In the genomic region with DNA sequence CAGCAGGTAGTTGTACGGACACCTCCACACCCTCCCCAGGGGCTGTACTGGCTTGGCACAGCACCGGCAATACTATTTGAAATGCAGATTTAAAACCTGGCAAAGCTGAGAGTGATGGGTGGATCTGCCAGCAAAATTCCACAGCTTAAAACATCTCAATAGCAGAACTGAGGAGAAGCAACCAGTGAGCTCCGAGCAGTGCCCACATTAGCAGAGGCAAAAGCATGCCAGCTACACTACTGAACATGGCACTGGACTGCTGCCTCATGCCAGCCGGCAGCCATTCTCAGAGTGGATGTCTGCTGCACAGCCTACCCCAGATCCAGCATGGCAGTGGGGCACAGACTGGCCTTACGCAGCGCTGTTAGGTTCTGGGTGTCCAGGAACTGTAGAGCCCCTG, we compare ENCODE assay signal across 21 mouse cellular contexts.
DNase-seq lines count a peak whose midpoint lies in the region; ATAC-seq lines count a peak whose summit lies in the region.
"Had no signal": no experiment of that assay in that cellular context is flagged by ENCODE, and none has a peak within 500 bp of the region (broad histone marks: within the 10 kb centered on the region; RNA-seq: fewer than 3 reads in every experiment).

No protein-coding gene starts in this region.

- no peaks in the 10 kb centered on the region for H3K9me3 ChIP-seq in embryonic facial prominence, embryonic 14.5 days (ENCODE audit: control insufficient read depth, low read length)
- no peaks in the 10 kb centered on the region for H3K9me3 ChIP-seq in embryonic facial prominence, embryonic 10.5 days
- no peaks in the 10 kb centered on the region for H3K9me3 ChIP-seq in hindbrain, embryonic 16.5 days (ENCODE audit: control insufficient read depth, low read length)
- H3K9me3 ChIP-seq in hindbrain, embryonic 12.5 days (replicated peaks) = no peaks in the 10 kb centered on the region
- H3K9me3 ChIP-seq: liver, embryonic 13.5 days; megakaryocyte, embryonic 14.5 days had no signal

- H3K4me3 ChIP-seq in embryonic facial prominence, embryonic 14.5 days (ENCODE audit: low read depth, low read length) = no peak overlapping the region
- no peak overlapping the region for H3K4me3 ChIP-seq in embryonic facial prominence, embryonic 10.5 days
- H3K4me3 ChIP-seq in hindbrain, embryonic 16.5 days (ENCODE audit: low read length) = no peak overlapping the region
- no peak overlapping the region for H3K4me3 ChIP-seq in hindbrain, embryonic 12.5 days
- H3K4me3 ChIP-seq: liver, embryonic 13.5 days; megakaryocyte, embryonic 14.5 days had no signal

- ATAC-seq in embryonic facial prominence, embryonic 14.5 days (ENCODE audit: low read depth) = no peak
- ATAC-seq in hindbrain, embryonic 16.5 days = peak; percentile 37; the same call in 1 of the 2 replicates
- no peak for ATAC-seq in hindbrain, embryonic 12.5 days (ENCODE audit: low FRiP score)
- no peak for ATAC-seq in monocyte, adult 5-6 weeks (replicated peaks; ENCODE audit: insufficient number of reproducible peaks, low FRiP score, low TSS enrichment, poor library complexity, severe bottlenecking)
- ATAC-seq: Patski had no signal

- no peak overlapping the region for H3K9ac ChIP-seq in embryonic facial prominence, embryonic 14.5 days (ENCODE audit: low read depth, low read length)
- no peak overlapping the region for H3K9ac ChIP-seq in hindbrain, embryonic 16.5 days (ENCODE audit: low read depth, low read length)
- no peak overlapping the region for H3K9ac ChIP-seq in hindbrain, embryonic 12.5 days
- H3K9ac ChIP-seq: liver, embryonic 13.5 days had no signal

- DNase-seq in embryonic facial prominence, embryonic 14.5 days (ENCODE audit: low spot score) = peak; percentile 10
- no peak for DNase-seq in embryonic facial prominence, embryonic 10.5 days (ENCODE audit: low spot score)
- DNase-seq in right cerebral cortex, postnatal 10 days (ENCODE audit: low spot score in 2 of 2) = peak; percentile 47 to 51
- no peak for DNase-seq in right cerebral cortex, postnatal 14 days
- peak; percentile 58 for DNase-seq in telencephalon, adult 2 months (ENCODE audit: low read depth, low spot score)
- DNase-seq: B cell, adult 2 months; cerebellum, adult 9-11 months; gastrocnemius, postnatal 14 days; heart, postnatal 36 days; kidney, adult 11 months; kidney, postnatal 10 days; liver, embryonic 13.5 days; lung, postnatal 10 days; retina, postnatal 1 day; thymus, adult 2 months had no signal

- no peaks in the 10 kb centered on the region for H3K4me1 ChIP-seq in embryonic facial prominence, embryonic 14.5 days (ENCODE audit: control insufficient read depth, insufficient read depth, low read length)
- peaks cover 6% of the 10 kb centered on the region for H3K4me1 ChIP-seq in embryonic facial prominence, embryonic 10.5 days
- H3K4me1 ChIP-seq in hindbrain, embryonic 16.5 days (ENCODE audit: control insufficient read depth, insufficient read depth, low read depth, low read length) = peaks cover 6% of the 10 kb centered on the region
- no peaks in the 10 kb centered on the region for H3K4me1 ChIP-seq in hindbrain, embryonic 12.5 days
- H3K4me1 ChIP-seq: liver, embryonic 13.5 days; megakaryocyte, embryonic 14.5 days had no signal

- no peak overlapping the region for H3K27ac ChIP-seq in embryonic facial prominence, embryonic 14.5 days (replicated peaks; ENCODE audit: low read depth, low read length)
- H3K27ac ChIP-seq in embryonic facial prominence, embryonic 10.5 days (replicated peaks) = no peak overlapping the region
- no peak overlapping the region for H3K27ac ChIP-seq in hindbrain, embryonic 16.5 days (ENCODE audit: low read depth, low read length)
- no peak overlapping the region for H3K27ac ChIP-seq in hindbrain, embryonic 12.5 days
- H3K27ac ChIP-seq: liver, embryonic 13.5 days had no signal

- H3K4me2 ChIP-seq in embryonic facial prominence, embryonic 14.5 days (ENCODE audit: low read depth, low read length) = no peak overlapping the region
- H3K4me2 ChIP-seq in hindbrain, embryonic 16.5 days (ENCODE audit: low read length) = no peak overlapping the region
- H3K4me2 ChIP-seq in hindbrain, embryonic 12.5 days (replicated peaks) = no peak overlapping the region
- H3K4me2 ChIP-seq: heart, embryonic 11.5 days; liver, embryonic 13.5 days had no signal

- no peaks in the 10 kb centered on the region for H3K27me3 ChIP-seq in embryonic facial prominence, embryonic 14.5 days (replicated peaks; ENCODE audit: control insufficient read depth, insufficient read depth, low read length)
- H3K27me3 ChIP-seq in embryonic facial prominence, embryonic 10.5 days (replicated peaks; ENCODE audit: low read depth, poor library complexity, severe bottlenecking) = no peaks in the 10 kb centered on the region
- H3K27me3 ChIP-seq in hindbrain, embryonic 16.5 days (replicated peaks; ENCODE audit: control insufficient read depth, insufficient read depth, low read length) = no peaks in the 10 kb centered on the region
- no peaks in the 10 kb centered on the region for H3K27me3 ChIP-seq in hindbrain, embryonic 12.5 days
- H3K27me3 ChIP-seq: liver, embryonic 13.5 days; Patski had no signal

- H3K36me3 ChIP-seq in embryonic facial prominence, embryonic 14.5 days (ENCODE audit: control insufficient read depth, insufficient read depth, low read length) = no peaks in the 10 kb centered on the region
- no peaks in the 10 kb centered on the region for H3K36me3 ChIP-seq in embryonic facial prominence, embryonic 10.5 days (replicated peaks)
- no peaks in the 10 kb centered on the region for H3K36me3 ChIP-seq in hindbrain, embryonic 16.5 days (ENCODE audit: control insufficient read depth, insufficient read depth, low read length)
- no peaks in the 10 kb centered on the region for H3K36me3 ChIP-seq in hindbrain, embryonic 12.5 days
- H3K36me3 ChIP-seq: liver, embryonic 13.5 days had no signal

- 81% methylated on average over 6 of the region's 6 CpGs for WGBS in embryonic facial prominence, embryonic 14.5 days
- 89% methylated on average over 6 of the region's 6 CpGs for WGBS in embryonic facial prominence, embryonic 10.5 days
- 51% methylated on average over 6 of the region's 6 CpGs for WGBS in hindbrain, embryonic 16.5 days
- WGBS in hindbrain, embryonic 12.5 days = 80% methylated on average over 6 of the region's 6 CpGs

Comparison
In these comparisons a context has a peak if more than half of its experiments do, and no peak if none do; other contexts are left out.
1. DNase-seq: peak in embryonic facial prominence, embryonic 14.5 days (single experiment), right cerebral cortex, postnatal 10 days (2 of 2) and telencephalon, adult 2 months (single experiment); none in embryonic facial prominence, embryonic 10.5 days (single experiment) and right cerebral cortex, postnatal 14 days (single experiment).